Mouse (Mus musculus): ENCODE measurements at regions not wholly inside any gene's neighbourhood (a gene's known extent, or its start where the extent isn't known, plus 50 kb on each side); places are given as distances from the start of the nearest gene placed in this dataset.

GRCm38 (mm10) chr11:24226755-24227154 lies 148.9 kb downstream of the Bcl11a start:
- DNase-seq (ENCODE audit: low spot score): no peak
- ATAC-seq (ENCODE audit: low FRiP score): no peak
- no peaks in the 10 kb centered on the region for H3K9me3 ChIP-seq (ENCODE audit: low read length)
- no peak for TF ChIP-seq CTCF (IDR thresholded peaks at IDR 0.05)
- no peak overlapping the region for H3K27ac ChIP-seq (ENCODE audit: low read depth, low read length)
- H3K4me3 ChIP-seq (ENCODE audit: low read depth, low read length): no peak overlapping the region
- H3K4me1 ChIP-seq (ENCODE audit: insufficient read depth, low read length): no peaks in the 10 kb centered on the region
- 80% methylated on average over 3 of the region's 3 CpGs for WGBS
- no peak overlapping the region for H3K4me2 ChIP-seq (ENCODE audit: low read depth, low read length, poor library complexity, severe bottlenecking)
- H3K27me3 ChIP-seq (ENCODE audit: insufficient read depth, low read length): no peaks in the 10 kb centered on the region
- no peak overlapping the region for H3K9ac ChIP-seq (replicated peaks; ENCODE audit: low read length, poor library complexity, severe bottlenecking)
- no peaks in the 10 kb centered on the region for H3K36me3 ChIP-seq (ENCODE audit: insufficient read depth, low read length)

- no peak overlapping the region for H3K4me2 ChIP-seq (ENCODE audit: low read depth, low read length, poor library complexity, severe bottlenecking)
- H3K9me3 ChIP-seq (ENCODE audit: low read length): no peaks in the 10 kb centered on the region
- H3K9ac ChIP-seq (replicated peaks; ENCODE audit: low read length, poor library complexity, severe bottlenecking): no peak overlapping the region
- no peaks in the 10 kb centered on the region for H3K36me3 ChIP-seq (ENCODE audit: insufficient read depth, low read length)
- no peak overlapping the region for H3K4me3 ChIP-seq (ENCODE audit: low read depth, low read length)
- H3K27me3 ChIP-seq (ENCODE audit: insufficient read depth, low read length): no peaks in the 10 kb centered on the region
- H3K4me1 ChIP-seq (ENCODE audit: insufficient read depth, low read length): no peaks in the 10 kb centered on the region
- no peak overlapping the region for H3K27ac ChIP-seq (ENCODE audit: low read depth, low read length)
- ATAC-seq (ENCODE audit: low FRiP score) (no peak), DNase-seq (ENCODE audit: low spot score) (no peak)
- no peak for TF ChIP-seq CTCF (IDR thresholded peaks at IDR 0.05)
- WGBS: 93% methylated on average over 11 of the region's 11 CpGs
Observed at GRCm38 (mm10) chr11:24233376-24233775, 155.5 kb downstream of the Bcl11a start.

GRCm38 (mm10) chr11:24233821-24234220 lies 156.0 kb downstream of the Bcl11a start:
- H3K9me3 ChIP-seq (ENCODE audit: low read length): no peaks in the 10 kb centered on the region
- H3K36me3 ChIP-seq (ENCODE audit: insufficient read depth, low read length): no peaks in the 10 kb centered on the region
- H3K4me1 ChIP-seq (ENCODE audit: insufficient read depth, low read length): no peaks in the 10 kb centered on the region
- no peak overlapping the region for H3K4me3 ChIP-seq (ENCODE audit: low read depth, low read length)
- no peak overlapping the region for H3K9ac ChIP-seq (replicated peaks; ENCODE audit: low read length, poor library complexity, severe bottlenecking)
- no peak overlapping the region for H3K4me2 ChIP-seq (ENCODE audit: low read depth, low read length, poor library complexity, severe bottlenecking)
- TF ChIP-seq CTCF (IDR thresholded peaks at IDR 0.05): no peak
- WGBS: 74% methylated on average over 9 of the region's 9 CpGs
- no peaks in the 10 kb centered on the region for H3K27me3 ChIP-seq (ENCODE audit: insufficient read depth, low read length)
- no peak overlapping the region for H3K27ac ChIP-seq (ENCODE audit: low read depth, low read length)
- ATAC-seq (ENCODE audit: low FRiP score): no peak
- no peak for DNase-seq (ENCODE audit: low spot score)

- H3K27me3 ChIP-seq (ENCODE audit: insufficient read depth, low read length): no peaks in the 10 kb centered on the region
- H3K4me1 ChIP-seq (ENCODE audit: insufficient read depth, low read length): no peaks in the 10 kb centered on the region
- H3K4me3 ChIP-seq (ENCODE audit: low read depth, low read length): no peak overlapping the region
- WGBS: 68% methylated on average over 3 of the region's 3 CpGs
- TF ChIP-seq CTCF (IDR thresholded peaks at IDR 0.05): no peak
- H3K9ac ChIP-seq (replicated peaks; ENCODE audit: low read length, poor library complexity, severe bottlenecking): no peak overlapping the region
- no peak overlapping the region for H3K4me2 ChIP-seq (ENCODE audit: low read depth, low read length, poor library complexity, severe bottlenecking)
- H3K36me3 ChIP-seq (ENCODE audit: insufficient read depth, low read length): no peaks in the 10 kb centered on the region
- DNase-seq (ENCODE audit: low spot score) (no peak), ATAC-seq (ENCODE audit: low FRiP score) (no peak)
- H3K27ac ChIP-seq (ENCODE audit: low read depth, low read length): no peak overlapping the region
- H3K9me3 ChIP-seq (ENCODE audit: low read length): no peaks in the 10 kb centered on the region
Observed at GRCm38 (mm10) chr11:24234422-24234821, 156.6 kb downstream of the Bcl11a start.

GRCm38 (mm10) chr11:24235326-24235725 lies 157.5 kb downstream of the Bcl11a start:
- H3K36me3 ChIP-seq (ENCODE audit: insufficient read depth, low read length): no peaks in the 10 kb centered on the region
- no peak for TF ChIP-seq CTCF (IDR thresholded peaks at IDR 0.05)
- ATAC-seq (ENCODE audit: low FRiP score): no peak
- no peaks in the 10 kb centered on the region for H3K4me1 ChIP-seq (ENCODE audit: insufficient read depth, low read length)
- H3K27me3 ChIP-seq (ENCODE audit: insufficient read depth, low read length): no peaks in the 10 kb centered on the region
- H3K27ac ChIP-seq (ENCODE audit: low read depth, low read length): no peak overlapping the region
- H3K4me2 ChIP-seq (ENCODE audit: low read depth, low read length, poor library complexity, severe bottlenecking): no peak overlapping the region
- WGBS: 80% methylated on average over 4 of the region's 4 CpGs
- H3K9ac ChIP-seq (replicated peaks; ENCODE audit: low read length, poor library complexity, severe bottlenecking): no peak overlapping the region
- no peak for DNase-seq (ENCODE audit: low spot score)
- H3K4me3 ChIP-seq (ENCODE audit: low read depth, low read length): no peak overlapping the region
- H3K9me3 ChIP-seq (ENCODE audit: low read length): no peaks in the 10 kb centered on the region

GRCm38 (mm10) chr11:24239631-24240030 lies 161.8 kb downstream of the Bcl11a start:
- TF ChIP-seq CTCF (IDR thresholded peaks at IDR 0.05): no peak
- DNase-seq (ENCODE audit: low spot score) (no peak), ATAC-seq (ENCODE audit: low FRiP score) (no peak)
- Histone ChIP-seq H3K9ac (replicated peaks; ENCODE audit: low read length, poor library complexity, severe bottlenecking) (no peak overlapping the region), H3K4me3 (ENCODE audit: low read depth, low read length) (no peak overlapping the region), H3K27me3 (ENCODE audit: insufficient read depth, low read length) (no peaks in the 10 kb centered on the region), H3K9me3 (ENCODE audit: low read length) (no peaks in the 10 kb centered on the region), H3K27ac (ENCODE audit: low read depth, low read length) (no peak overlapping the region), H3K36me3 (ENCODE audit: insufficient read depth, low read length) (no peaks in the 10 kb centered on the region), H3K4me1 (ENCODE audit: insufficient read depth, low read length) (no peaks in the 10 kb centered on the region), H3K4me2 (ENCODE audit: low read depth, low read length, poor library complexity, severe bottlenecking) (no peak overlapping the region)
- WGBS: 93% methylated on average over 6 of the region's 6 CpGs
